ENCODE assay signal across 8 mouse cellular contexts in the genomic region with DNA sequence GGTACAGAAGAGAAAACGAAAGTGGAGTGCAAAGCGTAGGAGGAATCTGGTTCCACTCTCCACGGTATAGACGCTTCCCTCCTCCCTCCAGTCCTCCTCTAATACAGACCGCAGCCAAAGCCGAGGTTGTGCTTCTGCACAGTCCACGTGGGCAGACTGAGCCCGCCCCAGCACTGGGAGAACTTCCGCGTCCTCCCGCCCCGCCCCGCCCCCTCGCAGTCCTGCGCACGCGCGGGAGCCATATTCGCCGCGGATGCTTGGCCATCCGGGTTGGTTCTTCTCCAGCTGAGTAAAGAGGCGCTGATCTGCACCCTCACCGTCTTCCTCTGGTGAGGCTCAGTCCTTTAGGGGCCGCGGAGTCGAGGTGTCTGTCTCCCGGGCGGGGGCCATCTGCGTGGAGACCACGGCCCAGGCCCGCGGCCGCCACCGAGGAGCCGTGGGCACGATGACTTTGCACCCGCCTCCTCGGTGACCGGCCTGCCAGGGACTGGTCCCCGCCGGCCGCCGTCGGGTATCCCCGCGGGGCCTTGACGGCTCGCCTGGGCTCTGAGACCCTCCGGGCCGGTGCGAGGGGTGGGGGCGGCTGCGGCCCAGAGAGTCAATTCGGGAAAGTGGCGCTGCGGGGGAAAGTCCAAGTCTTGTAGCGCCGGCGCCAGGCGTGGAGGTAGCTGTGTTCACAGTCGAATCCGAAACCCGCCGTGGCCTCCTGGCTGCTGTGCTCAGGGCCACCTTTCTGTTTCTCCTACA. TPM values are rescaled to one million over a fixed set of nuclear protein-coding genes. Genes with fewer than 3 reads are reported as not detected.
DNase-seq lines count a peak whose midpoint lies in the region; ATAC-seq and TF ChIP-seq lines count a peak whose summit lies in the region.

A gene (plus strand): TSS at position 216 of the 747 bp plus-strand sequence.
A gene (minus strand): TSS at position 424 of the 747 bp plus-strand sequence.

- peak; percentile 80 to 84 for DNase-seq in gastrocnemius, adult 8-10 months (ENCODE audit: low spot score in 2 of 2)
- DNase-seq in hindlimb bud, embryonic 11.5 days (ENCODE audit: extremely low spot score, low read depth, low spot score): peak; percentile 68
- peak; percentile 76 to 82 for DNase-seq in left cerebral cortex, adult 8-10 months (ENCODE audit: low spot score in 2 of 2)
- DNase-seq in right cerebral cortex, postnatal 10 days (ENCODE audit: low spot score in 2 of 2): peak; percentile 94
- peak; percentile 91 for DNase-seq in urinary bladder, postnatal 25 days (ENCODE audit: low spot score)

- peak; percentile 90 for TF ChIP-seq POLR2A in cortical plate, adult 2 months (IDR thresholded peaks at IDR 0.05; ENCODE audit: extremely low read depth, insufficient read depth, low read length)

- H3K36me3 ChIP-seq in megakaryocyte, embryonic 14.5 days (replicated peaks; ENCODE audit: low read length): peaks cover 38% of the 10 kb centered on the region

- peak within 1 kb of the TSS; percentile 76 for H3K27ac ChIP-seq in cortical plate, adult 2 months (ENCODE audit: insufficient read depth, low read length)

- no peaks in the 10 kb centered on the region for H3K9me3 ChIP-seq in megakaryocyte, embryonic 14.5 days

- no peak for TF ChIP-seq CTCF in cortical plate, adult 2 months (IDR thresholded peaks at IDR 0.05; ENCODE audit: extremely low read depth, insufficient read depth, low read length)

- peak within 1 kb of the TSS; percentile 82 for H3K4me3 ChIP-seq in cortical plate, adult 2 months (ENCODE audit: insufficient read depth, low read length)
- H3K4me3 ChIP-seq in megakaryocyte, embryonic 14.5 days (replicated peaks): peak within 1 kb of the TSS; percentile 97

- H3K4me1 ChIP-seq in cortical plate, adult 2 months (ENCODE audit: control insufficient read depth, insufficient read depth, low read length): peaks cover 5% of the 10 kb centered on the region; the same call in 1 of the 2 replicates
- H3K4me1 ChIP-seq in megakaryocyte, embryonic 14.5 days: peaks cover 45% of the 10 kb centered on the region

- peak; percentile 99 for ATAC-seq in activated CD4-positive, CD25-positive, alpha-beta regulatory T cell, adult 4 months

- H3K27me3 ChIP-seq in megakaryocyte, embryonic 14.5 days (replicated peaks): peaks cover 5% of the 10 kb centered on the region

RNA-seq across cellular contexts. Expression of the first gene that starts in this region (rescaled TPM):
- polyA plus RNA-seq in activated CD4-positive, CD25-positive, alpha-beta regulatory T cell, adult 4 months (2017; shearing (Covaris generic)): 100 to 1,000 TPM; 298 to 320 TPM
- 140 and 144 TPM in 2 replicates for polyA plus RNA-seq in cortical plate, adult 2 months (2012; rRNA removed)
- total RNA-seq in gastrocnemius, adult 8-10 months (2022): 100 to 1,000 TPM; 114 to 129 (median 121) TPM
- 100 to 1,000 TPM; 110 to 125 (median 115) TPM for total RNA-seq in left cerebral cortex, adult 8-10 months (2022)
- polyA plus RNA-seq in megakaryocyte, embryonic 14.5 days (2012; ENCODE audit: insufficient read depth, low replicate concordance): 16.1 TPM in 1 of 2 replicates, not detected in the other

RNA-seq across cellular contexts. Expression of the second gene that starts in this region (rescaled TPM):
- not detected for polyA plus RNA-seq in activated CD4-positive, CD25-positive, alpha-beta regulatory T cell, adult 4 months (2017; shearing (Covaris generic))
- polyA plus RNA-seq in cortical plate, adult 2 months (2012; rRNA removed): 0.19 TPM in 1 of 2 replicates, not detected in the other
- total RNA-seq in gastrocnemius, adult 8-10 months (2022): not detected
- total RNA-seq in left cerebral cortex, adult 8-10 months (2022): not detected
- not detected in 2 replicates for polyA plus RNA-seq in megakaryocyte, embryonic 14.5 days (2012; ENCODE audit: insufficient read depth, low replicate concordance)

Comparison
In these comparisons a context has a peak if more than half of its experiments do, and no peak if none do; other contexts are left out.
1. Peak in every context shown above with its lines: DNase-seq, ATAC-seq, H3K4me3 ChIP-seq and H3K27ac ChIP-seq.